Mouse (Mus musculus) stomach, postnatal 0 days (tissue): ENCODE results near the gene Skint3. TPM values are rescaled to one million over a fixed set of nuclear protein-coding genes. Genes with fewer than 3 reads are reported as not detected.

ENCODE experiments used
- ATAC-seq: fragments of 200-750 bp; cut with Nextera tagmentation; 2 replicates; pipeline ENCODE4 v1.8.0; 2017; ENCODE audit not compliant: low FRiP score, low TSS enrichment
- DNase-seq: peaks from one replicate; pipeline ENCODE4 v3.0.0-alpha.2; 2016; ENCODE audit warnings: low spot score
- H3K27ac ChIP-seq: fragments of 300-500 bp; sonication (generic); replicated peaks from 2 replicates; pipeline ENCODE4 v1.5.1; 2014; ENCODE audit warnings: mild to moderate bottlenecking, control low read depth
- H3K27me3 ChIP-seq: fragments of 300-500 bp; sonication (generic); 2 replicates; pipeline ENCODE4 v1.6.1; 2014; ENCODE audit warnings: low read length; ENCODE audit not compliant: control insufficient read depth, insufficient read depth
- H3K36me3 ChIP-seq: fragments of 300-500 bp; sonication (generic); 2 replicates; pipeline ENCODE4 v1.6.1; 2014; ENCODE audit warnings: low read length, mixed read lengths; ENCODE audit not compliant: control insufficient read depth, insufficient read depth
- H3K4me1 ChIP-seq: fragments of 300-500 bp; sonication (generic); replicated peaks from 2 replicates; pipeline ENCODE4 v1.6.1; 2014; ENCODE audit warnings: antibody characterized with exemption; ENCODE audit not compliant: control insufficient read depth, insufficient read depth
- H3K4me2 ChIP-seq: fragments of 300-500 bp; sonication (generic); replicated peaks from 2 replicates; pipeline ENCODE4 v1.6.1; 2014; ENCODE audit warnings: low read depth, mild to moderate bottlenecking, control low read depth, moderate library complexity
- H3K4me3 ChIP-seq: fragments of 300-500 bp; sonication (generic); 2 replicates; pipeline ENCODE4 v1.5.1; 2014; ENCODE audit warnings: low read depth, low read length, control low read depth
- H3K9ac ChIP-seq: fragments of 300-500 bp; sonication (generic); 2 replicates; pipeline ENCODE4 v1.6.1; 2014; ENCODE audit warnings: mild to moderate bottlenecking, low read length, control low read depth, mixed read lengths
- H3K9me3 ChIP-seq: fragments of 300-500 bp; sonication (generic); 2 replicates; pipeline ENCODE4 v1.6.1; 2016; ENCODE audit warnings: low read length; ENCODE audit not compliant: control insufficient read depth
- CTCF ChIP-seq: IDR thresholded peaks from 2 replicates; pipeline ENCODE4 v1.5.1; 2016; ENCODE audit warnings: antibody characterized with exemption, low read depth, mild to moderate bottlenecking, moderate library complexity
- EP300 ChIP-seq: optimal IDR thresholded peaks from 2 replicates; pipeline ENCODE3; 2016; ENCODE audit warnings: antibody characterized with exemption
- WGBS: fragments of 180-500 bp; shearing (Covaris S2); extraction: QIAGEN DNeasy Blood & Tissue Kit; methylation state at CpG from one replicate; pipeline ENCODE4 v1.1.7; 2014; 5-methylcytosine and 5-hydroxymethylcytosine counted together
- polyA plus RNA-seq: library from polyadenylated mRNA; unstranded; fragments of >200 nt; fragmentation: Nextera tagmentation; extraction: Ambion mirVana; gene quantifications from 2 replicates; pipeline ENCODE4 v1.2.1, GENCODE M21; 2015

Gene Skint3
- polyA plus RNA-seq = 0.21 and 0.24 TPM in 2 replicates

DNA sequence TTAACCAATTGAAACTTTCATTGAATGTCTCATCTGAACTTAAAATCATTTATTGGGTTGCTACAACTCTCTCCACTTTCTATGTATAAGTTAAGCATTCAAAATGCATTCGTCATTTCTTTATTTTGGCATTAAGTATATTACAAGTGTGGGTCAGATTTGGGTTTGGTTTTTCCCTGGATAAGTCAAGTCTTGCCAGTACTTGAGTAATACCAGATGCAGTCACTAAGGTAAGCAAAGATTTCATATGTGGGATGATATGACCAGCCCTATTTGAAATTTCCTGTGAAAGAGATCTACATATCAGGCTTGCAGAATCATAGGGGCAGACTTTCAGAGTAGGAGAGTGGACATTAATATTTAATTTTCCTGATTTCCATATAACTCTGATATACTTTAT is at the start of gene Skint3:
Gene Skint3, plus strand, starts transcription at position 301 of the 400 bp plus-strand sequence.
- TF ChIP-seq CTCF = no peak
- TF ChIP-seq EP300 = no peak
- Histone ChIP-seq H3K9me3 (no peaks in the 10 kb centered on the region), H3K27me3 (no peaks in the 10 kb centered on the region), H3K36me3 (no peaks in the 10 kb centered on the region), H3K4me3 (no peak within 1 kb of the TSS), H3K4me2 (no peak within 1 kb of the TSS), H3K27ac (no peak within 1 kb of the TSS), H3K9ac (no peak within 1 kb of the TSS), H3K4me1 (no peaks in the 10 kb centered on the region)
- 71% methylated on average over 1 of the region's 1 CpGs for WGBS
- DNase-seq (no peak), ATAC-seq (no peak)

- WGBS = 54% methylated on average over 1 of the region's 1 CpGs
- Histone ChIP-seq H3K36me3 (no peaks in the 10 kb centered on the region), H3K4me3 (no peak overlapping the region), H3K27me3 (no peaks in the 10 kb centered on the region), H3K9me3 (no peaks in the 10 kb centered on the region), H3K4me2 (no peak overlapping the region), H3K4me1 (no peaks in the 10 kb centered on the region), H3K27ac (no peak overlapping the region), H3K9ac (no peak overlapping the region)
- ATAC-seq (no peak), DNase-seq (no peak)
- no peak for TF ChIP-seq CTCF
- TF ChIP-seq EP300 = no peak
Measured at GRCm38 (mm10) chr4:112243416-112243815, 11.4 kb downstream of the Skint3 start.

DNA sequence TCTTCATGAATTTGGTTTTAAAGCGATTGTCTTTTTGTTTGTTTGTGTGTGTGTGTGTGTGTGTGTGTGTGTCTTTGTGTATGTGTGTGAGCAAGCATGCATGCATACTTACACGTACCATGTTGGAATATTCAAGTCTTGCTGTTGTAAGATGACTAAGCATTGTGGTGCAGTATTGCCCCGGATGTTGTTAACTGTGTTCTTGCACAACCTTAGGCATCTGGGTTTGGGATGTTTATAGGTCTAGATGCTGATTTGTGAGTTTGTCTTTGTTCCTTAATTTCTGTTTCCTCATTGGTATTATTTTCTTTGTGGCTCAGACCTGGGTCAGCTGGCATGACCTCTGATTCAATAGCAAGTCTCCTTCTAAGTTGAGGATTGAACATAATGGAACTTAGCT is 11.9 kb downstream of the Skint3 start:
- no peak overlapping the region for H3K27ac ChIP-seq
- DNase-seq = no peak
- ATAC-seq = no peak

DNA sequence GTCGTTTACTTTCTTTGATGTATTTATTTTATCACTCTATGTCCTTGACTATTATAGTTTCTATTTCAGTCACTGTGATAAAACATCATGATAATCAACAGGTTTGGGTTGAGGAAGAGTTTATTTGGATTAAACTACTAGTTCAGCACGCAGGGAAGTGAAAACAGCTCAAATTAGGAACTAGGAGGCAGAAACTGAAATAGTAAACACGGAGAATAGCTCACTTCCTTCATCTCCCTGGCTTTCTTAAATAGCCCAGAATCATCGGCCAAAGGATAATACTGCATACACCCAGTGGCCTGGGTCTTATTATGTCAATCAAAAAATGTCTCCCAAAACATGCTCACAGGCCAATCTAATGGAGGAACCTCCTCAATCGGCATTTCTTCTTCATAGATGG is 24.0 kb downstream of the Skint3 start:
- H3K27me3 ChIP-seq = no peaks in the 10 kb centered on the region
- H3K4me2 ChIP-seq = no peak overlapping the region
- no peaks in the 10 kb centered on the region for H3K4me1 ChIP-seq
- no peak overlapping the region for H3K27ac ChIP-seq
- no peak overlapping the region for H3K9ac ChIP-seq
- no peak overlapping the region for H3K4me3 ChIP-seq
- no peak for TF ChIP-seq EP300
- no peak for TF ChIP-seq CTCF
- WGBS = 72% methylated on average over 5 of the region's 5 CpGs
- no peaks in the 10 kb centered on the region for H3K9me3 ChIP-seq
- no peak for ATAC-seq
- H3K36me3 ChIP-seq = no peaks in the 10 kb centered on the region
- no peak for DNase-seq

More for the DNA sequence above, 11.9 kb downstream of the Skint3 start:
- Histone ChIP-seq H3K4me2 (no peak overlapping the region), H3K4me1 (no peaks in the 10 kb centered on the region), H3K9me3 (no peaks in the 10 kb centered on the region), H3K27me3 (no peaks in the 10 kb centered on the region), H3K36me3 (no peaks in the 10 kb centered on the region), H3K4me3 (no peak overlapping the region), H3K9ac (no peak overlapping the region)
- TF ChIP-seq EP300 (no peak), CTCF (no peak)
- WGBS = 86% methylated on average over 3 of the region's 3 CpGs

DNA sequence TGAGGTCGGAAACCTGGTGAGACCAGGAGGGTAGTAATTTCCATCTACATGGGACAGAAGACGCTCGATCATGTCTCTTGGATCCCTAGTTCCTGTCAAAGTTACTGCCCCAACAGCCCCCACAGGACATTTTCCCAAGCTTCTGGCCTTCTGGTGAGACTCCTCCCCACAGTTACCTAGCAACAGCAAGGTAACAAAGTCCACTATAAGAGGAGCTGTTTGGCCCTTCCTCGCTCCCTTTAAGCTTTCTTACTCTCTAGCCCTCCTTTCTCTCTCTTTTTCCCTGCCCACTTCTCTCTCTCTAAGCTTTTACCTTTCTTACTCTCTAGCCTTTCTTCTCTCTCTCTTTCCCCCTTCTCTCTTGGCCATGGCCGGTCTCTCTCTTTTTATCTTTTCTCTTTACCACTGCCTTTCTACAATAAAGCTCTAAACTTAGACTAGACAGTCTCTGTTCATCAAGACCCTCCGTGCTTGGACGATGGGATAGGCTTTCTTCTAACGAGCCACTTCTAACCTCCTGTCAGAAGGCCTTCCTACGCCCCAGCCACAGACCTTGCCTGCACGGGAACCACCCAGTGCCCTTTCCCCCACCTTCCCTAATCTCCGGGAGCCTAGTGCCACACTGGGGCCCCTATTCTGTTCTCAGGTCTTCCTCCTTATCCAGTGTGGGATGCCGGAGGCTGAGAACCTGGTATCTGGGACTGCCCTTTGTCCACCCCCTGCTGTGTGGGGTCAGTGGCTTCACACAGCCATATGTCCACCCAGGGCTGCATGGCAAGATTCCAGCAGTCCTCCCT is 55.3 kb downstream of the Skint3 start:
- WGBS = 81% methylated on average over 12 of the region's 12 CpGs
- ATAC-seq (no peak), DNase-seq (no peak)
- Histone ChIP-seq H3K9ac (no peak overlapping the region), H3K9me3 (no peaks in the 10 kb centered on the region), H3K27me3 (no peaks in the 10 kb centered on the region), H3K4me2 (no peak overlapping the region), H3K4me3 (no peak overlapping the region), H3K27ac (no peak overlapping the region), H3K4me1 (no peaks in the 10 kb centered on the region), H3K36me3 (no peaks in the 10 kb centered on the region)
- no peak for TF ChIP-seq EP300
- TF ChIP-seq CTCF = no peak

DNA sequence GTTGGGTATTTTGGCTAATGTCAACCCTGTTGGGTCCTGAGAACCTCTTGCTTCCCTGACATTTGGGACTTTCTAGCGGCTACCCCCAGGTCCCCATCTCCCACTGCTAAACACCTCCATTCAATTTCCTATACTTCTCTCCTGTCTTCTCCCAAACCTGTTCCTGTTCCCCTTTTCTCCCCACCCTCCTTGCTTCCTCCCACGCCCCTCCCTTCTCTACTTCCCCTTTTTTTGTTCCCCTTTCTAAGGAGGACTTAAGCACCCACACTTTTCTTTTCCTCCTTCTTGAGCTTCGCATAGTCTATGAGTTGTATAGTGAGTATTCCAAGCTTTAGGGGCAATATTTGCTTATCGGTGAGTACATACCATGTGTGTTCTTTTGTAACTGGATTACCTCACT is 56.4 kb downstream of the Skint3 start:
- Histone ChIP-seq H3K36me3 (no peaks in the 10 kb centered on the region), H3K27me3 (no peaks in the 10 kb centered on the region), H3K4me1 (no peaks in the 10 kb centered on the region), H3K9ac (no peak overlapping the region), H3K4me3 (no peak overlapping the region), H3K4me2 (no peak overlapping the region), H3K9me3 (no peaks in the 10 kb centered on the region), H3K27ac (no peak overlapping the region)
- no peak for TF ChIP-seq CTCF
- no peak for TF ChIP-seq EP300
- DNase-seq = no peak
- ATAC-seq = no peak
- WGBS = 71% methylated on average over 4 of the region's 4 CpGs
